Mouse (Mus musculus) splenic B cell, adult 2 months (primary cell): ENCODE measurements around the gene Mybph.

Experiments
- DNase-seq: peaks from one replicate; pipeline ENCODE4 v3.0.0-alpha.2; 2011; ENCODE audit warnings: low read depth, low spot score
- H3K27me3 ChIP-seq: 2 replicates; pipeline ENCODE4 v1.6.1; 2012; ENCODE audit warnings: mild to moderate bottlenecking, low read length, moderate library complexity, mixed read lengths; ENCODE audit not compliant: control insufficient read depth, poor library complexity, insufficient read depth, severe bottlenecking
- H3K36me3 ChIP-seq: 2 replicates; pipeline ENCODE4 v1.6.1; 2012; ENCODE audit warnings: mild to moderate bottlenecking, low read length, moderate library complexity, mixed read lengths; ENCODE audit not compliant: control insufficient read depth, poor library complexity, insufficient read depth, severe bottlenecking

Mybph gene

DNA sequence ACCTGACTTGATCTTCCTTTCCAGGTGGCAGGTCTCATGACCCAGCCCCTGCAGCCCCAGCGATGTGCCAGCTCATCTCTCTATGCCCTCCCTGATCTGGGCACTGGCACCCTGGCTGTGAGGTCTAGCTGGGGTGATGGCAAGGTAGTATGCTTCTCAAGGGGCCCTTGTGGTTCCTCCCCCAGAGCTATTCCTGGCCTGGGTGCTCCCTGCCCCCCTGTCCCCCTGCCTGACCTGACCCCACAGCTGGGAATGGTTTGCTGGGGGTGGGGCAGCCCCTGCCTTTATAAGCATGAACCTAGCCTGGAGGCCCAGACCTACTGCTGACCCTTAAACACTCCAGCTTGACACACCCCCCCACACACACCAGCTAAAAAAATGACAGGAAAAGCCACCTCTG, at the start of gene Mybph:
TSS of gene Mybph (plus strand) at position 323 of the 400 bp plus-strand sequence.
- no peaks in the 10 kb centered on the region for H3K36me3 ChIP-seq
- no peaks in the 10 kb centered on the region for H3K27me3 ChIP-seq
- DNase-seq: no peak

GRCm38 (mm10) chr1:134146066-134146465, 47.2 kb upstream of the Mybph start:
- Histone ChIP-seq H3K36me3 (no peaks in the 10 kb centered on the region), H3K27me3 (no peaks in the 10 kb centered on the region)
- no peak for DNase-seq

DNA sequence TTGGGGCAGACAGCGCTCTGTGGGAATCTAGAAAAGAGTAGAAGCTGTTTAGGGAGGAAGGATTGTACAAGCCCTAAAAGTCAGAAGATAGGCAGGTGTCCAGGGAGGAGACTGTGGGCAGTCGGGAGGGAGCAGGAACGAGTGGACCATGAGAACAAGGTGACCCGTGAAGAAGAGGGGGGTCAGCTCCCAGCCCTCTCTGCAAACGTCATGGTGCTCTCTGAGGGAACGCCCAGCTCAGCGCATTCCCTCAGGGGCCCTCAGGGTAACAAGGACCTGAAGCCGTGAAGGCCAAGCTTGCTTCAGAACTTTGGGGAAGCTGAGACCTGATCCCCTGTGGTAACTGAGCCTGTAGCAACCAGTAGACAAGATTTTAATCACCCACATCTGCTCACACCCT, 43.2 kb upstream of the Mybph start:
- H3K27me3 ChIP-seq: no peaks in the 10 kb centered on the region
- no peak for DNase-seq
- no peaks in the 10 kb centered on the region for H3K36me3 ChIP-seq

- H3K27me3 ChIP-seq: no peaks in the 10 kb centered on the region
- DNase-seq: no peak
- H3K36me3 ChIP-seq: no peaks in the 10 kb centered on the region
Measured at GRCm38 (mm10) chr1:134150745-134151144, 42.5 kb upstream of the Mybph start.

- no peaks in the 10 kb centered on the region for H3K27me3 ChIP-seq
- DNase-seq: peak; percentile 84
- H3K36me3 ChIP-seq: no peaks in the 10 kb centered on the region
Measured at GRCm38 (mm10) chr1:134151655-134152412, 41.4 kb upstream of the Mybph start.

- DNase-seq: no peak
- no peaks in the 10 kb centered on the region for H3K27me3 ChIP-seq
- H3K36me3 ChIP-seq: no peaks in the 10 kb centered on the region
Measured at GRCm38 (mm10) chr1:134152626-134153590, 40.3 kb upstream of the Mybph start.

DNA sequence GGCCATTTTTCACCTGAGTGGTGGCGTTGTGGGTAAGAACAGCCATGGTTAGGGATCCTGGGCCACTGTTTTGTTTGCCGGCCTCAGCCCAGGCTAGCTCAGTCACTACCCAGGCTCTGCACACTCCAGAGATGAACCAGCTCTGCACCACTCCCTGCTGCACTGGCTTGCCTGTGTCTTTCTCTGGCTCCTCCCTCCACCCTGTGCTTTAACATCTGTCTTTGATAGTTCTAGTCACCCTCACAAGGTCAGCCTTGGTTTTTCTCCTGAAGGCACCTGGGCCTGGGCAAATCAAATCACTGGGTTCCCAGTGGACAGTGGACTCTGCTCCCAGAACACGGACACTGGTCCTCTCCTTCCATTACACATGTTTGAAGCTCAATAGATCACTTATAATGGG, 39.1 kb upstream of the Mybph start:
- Histone ChIP-seq H3K27me3 (no peaks in the 10 kb centered on the region), H3K36me3 (no peaks in the 10 kb centered on the region)
- DNase-seq: no peak

- Histone ChIP-seq H3K27me3 (no peaks in the 10 kb centered on the region), H3K36me3 (no peaks in the 10 kb centered on the region)
- DNase-seq: peak; percentile 41
Measured at GRCm38 (mm10) chr1:134154655-134155054, 38.6 kb upstream of the Mybph start.

GRCm38 (mm10) chr1:134160404-134160803, 32.8 kb upstream of the Mybph start:
- H3K27me3 ChIP-seq: no peaks in the 10 kb centered on the region
- DNase-seq: no peak
- no peaks in the 10 kb centered on the region for H3K36me3 ChIP-seq

DNA sequence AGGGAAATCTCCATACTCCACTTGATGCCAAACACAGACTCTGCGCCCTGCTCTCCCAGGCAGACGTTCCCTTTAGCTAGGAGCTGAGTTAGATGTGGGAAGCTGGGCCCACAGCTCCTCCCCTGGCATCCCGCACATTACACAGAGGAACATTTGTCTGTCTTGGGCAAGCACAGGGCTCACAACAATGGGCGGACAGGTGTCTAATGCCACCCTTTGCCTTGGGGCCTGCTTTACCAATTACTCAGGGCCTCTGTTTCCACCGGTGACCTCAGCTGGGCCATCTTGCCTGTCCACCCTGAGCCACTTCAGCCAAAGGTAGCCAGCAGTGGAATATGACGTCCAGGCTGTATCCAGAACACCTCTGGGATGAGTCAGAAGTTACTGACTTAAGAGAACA, 31.8 kb upstream of the Mybph start:
- no peaks in the 10 kb centered on the region for H3K27me3 ChIP-seq
- no peaks in the 10 kb centered on the region for H3K36me3 ChIP-seq
- DNase-seq: no peak

GRCm38 (mm10) chr1:134162510-134163225, 30.6 kb upstream of the Mybph start:
- DNase-seq: no peak
- Histone ChIP-seq H3K27me3 (no peaks in the 10 kb centered on the region), H3K36me3 (no peaks in the 10 kb centered on the region)

GRCm38 (mm10) chr1:134163476-134163875, 29.8 kb upstream of the Mybph start:
- Histone ChIP-seq H3K27me3 (no peaks in the 10 kb centered on the region), H3K36me3 (no peaks in the 10 kb centered on the region)
- no peak for DNase-seq

DNA sequence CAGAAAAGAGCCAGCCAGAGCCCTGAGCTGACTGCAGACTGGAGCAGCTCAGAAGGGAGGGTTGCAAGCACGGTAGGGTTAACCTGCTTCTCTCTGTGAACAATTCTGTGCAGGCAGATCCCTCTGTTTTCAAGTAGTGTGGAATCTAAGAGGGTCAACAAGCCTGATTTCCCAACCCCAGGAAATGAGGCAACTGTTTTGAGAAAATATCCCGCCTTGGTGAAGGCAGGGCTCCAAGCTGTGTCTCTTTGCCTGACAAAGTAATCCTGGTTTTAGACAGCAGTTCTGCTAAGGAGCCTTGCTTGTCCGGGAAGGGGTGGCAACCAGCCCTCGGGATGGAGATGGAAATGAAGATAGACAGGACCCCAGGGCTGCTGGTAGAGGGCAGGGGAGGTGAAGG, 28.8 kb upstream of the Mybph start:
- H3K27me3 ChIP-seq: no peaks in the 10 kb centered on the region
- H3K36me3 ChIP-seq: no peaks in the 10 kb centered on the region
- no peak for DNase-seq

- Histone ChIP-seq H3K36me3 (no peaks in the 10 kb centered on the region), H3K27me3 (no peaks in the 10 kb centered on the region)
Measured at GRCm38 (mm10) chr1:134166547-134166946, 26.7 kb upstream of the Mybph start.

More at GRCm38 (mm10) chr1:134166547-134166946, 26.7 kb upstream of the Mybph start:
- DNase-seq: no peak
